Mouse (Mus musculus): ENCODE results near the gene Pid1.

- no peak for TF ChIP-seq EP300 (IDR thresholded peaks at IDR 0.05)
- no peak for TF ChIP-seq CTCF (IDR thresholded peaks at IDR 0.05)
Observed at GRCm38 (mm10) chr1:84386481-84387146, 22.6 kb upstream of the Pid1 start.

Measured in lung, postnatal 0 days (tissue).